Mouse (Mus musculus) embryonic facial prominence, embryonic 13.5 days (tissue): ENCODE results near the gene Taf1b. TPM values are rescaled to one million over a fixed set of nuclear protein-coding genes. Genes with fewer than 3 reads are reported as not detected.

Experiments used
- ATAC-seq: fragments of 200-750 bp; cut with Nextera tagmentation; 2 replicates; pipeline ENCODE4 v1.8.0; 2017; ENCODE audit warnings: low read depth; ENCODE audit not compliant: insufficient number of reproducible peaks, insufficient read depth, low FRiP score, low TSS enrichment
- H3K27ac ChIP-seq: fragments of 300-500 bp; sonication (generic); 2 replicates; pipeline ENCODE4 v1.5.1; 2015; ENCODE audit warnings: moderate library complexity, mild to moderate bottlenecking, inconsistent platforms
- H3K27me3 ChIP-seq: fragments of 300-500 bp; sonication (generic); 2 replicates; pipeline ENCODE4 v1.6.1; 2015; ENCODE audit warnings: mild to moderate bottlenecking, inconsistent platforms
- H3K36me3 ChIP-seq: fragments of 300-500 bp; sonication (generic); 2 replicates; pipeline ENCODE4 v1.6.1; 2015; ENCODE audit warnings: mild to moderate bottlenecking, inconsistent platforms
- H3K4me1 ChIP-seq: fragments of 300-500 bp; sonication (generic); 2 replicates; pipeline ENCODE4 v1.6.1; 2015; ENCODE audit warnings: inconsistent platforms
- H3K4me2 ChIP-seq: fragments of 300-500 bp; sonication (generic); 2 replicates; pipeline ENCODE4 v1.6.1; 2015; ENCODE audit warnings: moderate library complexity, mild to moderate bottlenecking, inconsistent platforms
- H3K4me3 ChIP-seq: fragments of 300-500 bp; sonication (generic); 2 replicates; pipeline ENCODE4 v1.5.1; 2015; ENCODE audit warnings: mild to moderate bottlenecking, inconsistent platforms
- H3K9ac ChIP-seq: fragments of 300-500 bp; sonication (generic); 2 replicates; pipeline ENCODE4 v1.6.1; 2015; ENCODE audit warnings: mild to moderate bottlenecking, inconsistent platforms
- H3K9me3 ChIP-seq: fragments of 300-500 bp; sonication (generic); 2 replicates; pipeline ENCODE4 v1.6.1; 2016; ENCODE audit warnings: inconsistent platforms
- WGBS: fragments of 180-500 bp; shearing (Covaris S2); methylation state at CpG from one replicate; pipeline ENCODE4 v1.1.7; 2015; ENCODE audit warnings: mixed read lengths; 5-methylcytosine and 5-hydroxymethylcytosine counted together
- polyA plus RNA-seq: library from polyadenylated mRNA; unstranded; fragments of >200 nt; fragmentation: Nextera tagmentation; extraction: Ambion mirVana; gene quantifications from 2 replicates; pipeline ENCODE4 v1.2.1, GENCODE M21; 2015

Taf1b gene
- polyA plus RNA-seq, 1 experiment from 2014 or later: 32.3 TPM

GRCm38 (mm10) chr12:24584835-24585234 is 86.7 kb downstream of the Taf1b start:
- Histone ChIP-seq H3K4me3 (no peak overlapping the region), H3K9me3 (no peaks in the 10 kb centered on the region), H3K4me2 (no peak overlapping the region), H3K27ac (no peak overlapping the region), H3K27me3 (no peaks in the 10 kb centered on the region), H3K36me3 (no peaks in the 10 kb centered on the region), H3K9ac (no peak overlapping the region), H3K4me1 (no peaks in the 10 kb centered on the region)
- 86% methylated on average over 8 of the region's 8 CpGs for WGBS
- ATAC-seq: no peak

DNA sequence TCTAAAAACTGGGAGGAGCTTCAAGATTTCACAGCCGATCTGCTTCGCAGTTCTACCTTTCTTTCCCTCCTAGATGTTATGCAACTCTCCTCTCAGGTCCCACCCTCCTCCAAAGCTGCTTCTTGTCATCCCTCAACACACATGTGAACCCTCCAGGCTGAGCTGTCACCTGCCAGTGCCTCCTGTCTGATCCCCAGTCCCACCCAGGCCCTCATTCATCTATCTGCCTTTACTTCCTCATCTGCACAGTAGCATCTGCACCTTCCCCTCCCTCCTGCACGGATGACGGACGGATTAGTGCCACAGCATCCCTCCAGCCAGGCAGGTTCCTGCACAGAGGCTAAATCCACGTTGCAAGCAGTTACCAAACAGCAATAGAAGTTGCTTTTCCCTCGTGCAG is 88.0 kb downstream of the Taf1b start:
- H3K4me1 ChIP-seq: no peaks in the 10 kb centered on the region
- no peak overlapping the region for H3K4me3 ChIP-seq
- H3K27ac ChIP-seq: no peak overlapping the region
- no peaks in the 10 kb centered on the region for H3K36me3 ChIP-seq
- no peaks in the 10 kb centered on the region for H3K9me3 ChIP-seq
- no peak for ATAC-seq
- no peak overlapping the region for H3K4me2 ChIP-seq
- H3K27me3 ChIP-seq: no peaks in the 10 kb centered on the region
- 57% methylated on average over 7 of the region's 7 CpGs for WGBS
- H3K9ac ChIP-seq: no peak overlapping the region

DNA sequence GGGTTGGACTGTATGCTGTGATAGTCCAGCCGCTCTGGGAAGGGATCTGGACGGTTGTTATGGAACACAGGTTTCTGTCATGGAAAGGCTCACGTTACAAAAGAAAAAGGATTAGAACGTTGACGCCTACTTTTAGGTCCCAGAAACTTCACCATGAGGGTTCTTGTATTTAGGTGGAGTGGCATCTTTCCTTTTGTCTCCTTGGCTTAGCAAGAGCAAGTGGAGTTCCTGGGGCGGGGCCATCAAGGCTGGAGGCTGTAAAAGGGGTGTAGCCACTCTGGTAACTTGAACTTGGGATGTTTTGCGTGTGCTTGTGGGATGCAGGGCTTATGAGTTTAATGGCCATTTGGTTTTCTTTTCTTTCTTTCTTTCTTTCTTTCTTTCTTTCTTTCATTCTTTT is 92.2 kb downstream of the Taf1b start:
- WGBS: 66% methylated on average over 7 of the region's 7 CpGs
- ATAC-seq: no peak
- peaks cover 15% of the 10 kb centered on the region for H3K4me1 ChIP-seq
- H3K27ac ChIP-seq: no peak overlapping the region
- no peak overlapping the region for H3K4me3 ChIP-seq
- no peaks in the 10 kb centered on the region for H3K36me3 ChIP-seq
- no peaks in the 10 kb centered on the region for H3K9me3 ChIP-seq
- no peak overlapping the region for H3K9ac ChIP-seq
- H3K4me2 ChIP-seq: no peak overlapping the region
- H3K27me3 ChIP-seq: no peaks in the 10 kb centered on the region

GRCm38 (mm10) chr12:24592055-24592454 is 93.9 kb downstream of the Taf1b start:
- H3K27me3 ChIP-seq: no peaks in the 10 kb centered on the region
- H3K9ac ChIP-seq: no peak overlapping the region
- peak overlapping the region; percentile 60 for H3K27ac ChIP-seq
- no peak for ATAC-seq
- H3K4me1 ChIP-seq: peaks cover 17% of the 10 kb centered on the region
- no peaks in the 10 kb centered on the region for H3K9me3 ChIP-seq
- H3K4me3 ChIP-seq: no peak overlapping the region
- 60% methylated on average over 9 of the region's 9 CpGs for WGBS
- no peaks in the 10 kb centered on the region for H3K36me3 ChIP-seq
- H3K4me2 ChIP-seq: no peak overlapping the region

- 14% methylated on average over 22 of the region's 22 CpGs for WGBS
- Histone ChIP-seq H3K4me2 (peak overlapping the region; percentile 58), H3K27ac (peak overlapping the region; percentile 60), H3K9me3 (no peaks in the 10 kb centered on the region), H3K9ac (peak overlapping the region; percentile 49), H3K36me3 (no peaks in the 10 kb centered on the region), H3K4me1 (peaks cover 21% of the 10 kb centered on the region), H3K4me3 (peak overlapping the region; percentile 30), H3K27me3 (no peaks in the 10 kb centered on the region)
- 0 out of 2 replicates have a peak, but pooled peaks have one; percentile 40 for ATAC-seq
These were observed 95.0 kb downstream of the Taf1b start for GRCm38 (mm10) chr12:24592956-24593672.

DNA sequence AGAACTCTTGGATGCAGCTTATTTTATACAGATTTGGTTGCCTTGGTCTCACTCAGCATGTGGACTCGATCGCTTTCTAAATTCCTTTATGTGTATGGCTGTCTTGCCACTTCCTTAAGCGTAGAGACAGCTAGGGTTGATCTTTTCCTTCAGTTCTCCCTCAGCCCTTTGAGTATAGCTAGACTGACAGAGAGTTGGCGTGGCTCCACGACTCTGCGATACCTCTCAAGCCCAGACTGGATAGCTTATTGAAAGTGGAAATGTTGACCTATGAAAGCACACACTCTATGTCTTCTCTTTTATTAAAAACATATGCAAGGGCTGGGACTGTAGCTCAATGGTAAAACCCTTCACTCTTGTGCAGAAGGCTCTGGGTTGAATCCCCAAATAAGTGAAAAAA is 99.2 kb downstream of the Taf1b start:
- peaks cover 24% of the 10 kb centered on the region for H3K4me1 ChIP-seq
- no peaks in the 10 kb centered on the region for H3K9me3 ChIP-seq
- H3K4me3 ChIP-seq: no peak overlapping the region
- no peak overlapping the region for H3K9ac ChIP-seq
- peaks cover 2% of the 10 kb centered on the region; the same call in 1 of the 2 replicates for H3K27me3 ChIP-seq
- H3K36me3 ChIP-seq: no peaks in the 10 kb centered on the region
- 48% methylated on average over 6 of the region's 6 CpGs for WGBS
- no peak overlapping the region for H3K4me2 ChIP-seq
- no peak for ATAC-seq
- peak overlapping the region; percentile 28; the same call in 1 of the 2 replicates for H3K27ac ChIP-seq

GRCm38 (mm10) chr12:24599366-24599895 is 101.3 kb downstream of the Taf1b start:
- no peak for ATAC-seq
- WGBS: 35% methylated on average over 8 of the region's 8 CpGs

GRCm38 (mm10) chr12:24600074-24600473 is 101.9 kb downstream of the Taf1b start:
- 78% methylated on average over 7 of the region's 7 CpGs for WGBS
- H3K27me3 ChIP-seq: peaks cover 2% of the 10 kb centered on the region; the same call in 1 of the 2 replicates

More at GRCm38 (mm10) chr12:24599366-24599895, 101.3 kb downstream of the Taf1b start:
- Histone ChIP-seq H3K36me3 (no peaks in the 10 kb centered on the region), H3K4me3 (no peak overlapping the region), H3K9ac (no peak overlapping the region), H3K27me3 (peaks cover 2% of the 10 kb centered on the region; the same call in 1 of the 2 replicates), H3K27ac (no peak overlapping the region), H3K4me2 (no peak overlapping the region), H3K4me1 (peaks cover 14% of the 10 kb centered on the region), H3K9me3 (no peaks in the 10 kb centered on the region)

GRCm38 (mm10) chr12:24600806-24601205 is 102.6 kb downstream of the Taf1b start:
- Histone ChIP-seq H3K4me2 (no peak overlapping the region), H3K9ac (no peak overlapping the region), H3K27me3 (peaks cover 2% of the 10 kb centered on the region; the same call in 1 of the 2 replicates), H3K27ac (no peak overlapping the region), H3K4me1 (peaks cover 14% of the 10 kb centered on the region), H3K4me3 (no peak overlapping the region), H3K36me3 (no peaks in the 10 kb centered on the region), H3K9me3 (no peaks in the 10 kb centered on the region)
- peak; percentile 63; the same call in 1 of the 2 replicates for ATAC-seq
- WGBS: 4% methylated on average over 9 of the region's 9 CpGs

More at GRCm38 (mm10) chr12:24600074-24600473, 101.9 kb downstream of the Taf1b start:
- peaks cover 14% of the 10 kb centered on the region for H3K4me1 ChIP-seq
- H3K27ac ChIP-seq: no peak overlapping the region
- H3K9me3 ChIP-seq: no peaks in the 10 kb centered on the region
- no peaks in the 10 kb centered on the region for H3K36me3 ChIP-seq
- no peak overlapping the region for H3K9ac ChIP-seq
- no peak overlapping the region for H3K4me3 ChIP-seq
- no peak overlapping the region for H3K4me2 ChIP-seq
- ATAC-seq: no peak

DNA sequence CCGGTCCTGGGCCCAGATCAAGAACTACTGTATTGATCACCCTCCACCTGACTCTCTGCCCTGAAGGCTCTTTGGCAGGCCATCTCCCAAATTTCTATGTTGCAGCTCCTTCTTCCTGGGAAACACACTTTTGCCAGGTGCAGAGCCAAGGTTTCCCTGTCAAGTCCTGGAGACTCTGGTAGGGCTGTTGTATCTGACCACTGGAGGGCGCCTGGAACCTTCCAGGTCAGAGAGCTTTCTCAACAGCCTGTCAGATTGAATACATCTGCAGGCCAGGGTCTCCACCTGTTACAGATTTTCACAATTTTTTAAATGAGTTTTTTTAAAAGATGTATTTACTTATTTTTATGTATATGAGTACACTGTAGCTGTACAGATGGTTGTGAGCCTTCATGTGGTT is 105.1 kb downstream of the Taf1b start:
- 41% methylated on average over 2 of the region's 2 CpGs for WGBS
- Histone ChIP-seq H3K4me3 (no peak overlapping the region), H3K9me3 (no peaks in the 10 kb centered on the region)

DNA sequence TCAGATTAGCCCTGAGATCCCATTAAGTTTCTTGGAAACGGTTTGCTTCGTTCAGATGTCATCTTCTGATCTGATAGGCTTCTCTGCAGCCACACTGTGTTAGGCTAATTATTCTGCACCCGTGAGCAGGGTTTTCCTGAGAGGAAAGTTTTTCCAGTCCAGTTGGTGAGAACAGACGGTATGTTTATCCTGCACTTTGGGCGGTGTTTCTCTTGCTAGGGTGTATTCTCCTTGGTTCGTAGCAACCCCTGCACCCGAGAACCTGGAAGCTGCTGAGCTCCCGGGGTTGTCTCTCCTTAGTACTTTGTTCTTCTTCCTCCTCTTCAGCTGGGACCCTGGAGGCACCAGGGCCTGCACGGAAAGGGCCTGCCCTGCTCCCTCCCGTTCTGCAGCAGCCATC is 108.0 kb downstream of the Taf1b start:
- WGBS: 65% methylated on average over 10 of the region's 10 CpGs
- H3K4me1 ChIP-seq: no peaks in the 10 kb centered on the region
- ATAC-seq: no peak
- H3K27ac ChIP-seq: no peak overlapping the region
- no peaks in the 10 kb centered on the region for H3K9me3 ChIP-seq
- no peak overlapping the region for H3K4me2 ChIP-seq
- H3K27me3 ChIP-seq: no peaks in the 10 kb centered on the region
- H3K36me3 ChIP-seq: no peaks in the 10 kb centered on the region
- H3K9ac ChIP-seq: no peak overlapping the region
- H3K4me3 ChIP-seq: no peak overlapping the region

More for the DNA sequence above, 105.1 kb downstream of the Taf1b start:
- no peak overlapping the region for H3K4me2 ChIP-seq
- H3K4me1 ChIP-seq: peaks cover 8% of the 10 kb centered on the region
- no peaks in the 10 kb centered on the region for H3K36me3 ChIP-seq
- no peak for ATAC-seq
- no peak overlapping the region for H3K27ac ChIP-seq
- no peak overlapping the region for H3K9ac ChIP-seq
- H3K27me3 ChIP-seq: peaks cover 2% of the 10 kb centered on the region; the same call in 1 of the 2 replicates
